Mouse (Mus musculus) liver, embryonic 14.5 days (tissue): Measurements from ENCODE around the gene Pde12.
"Not testable (repeated sequence)": the region's sequence is repeated elsewhere in the genome, so short reads cannot be mapped to it uniquely, and the experiment has no call there.

ENCODE experiments used
- CTCF ChIP-seq: IDR thresholded peaks from 2 replicates; pipeline ENCODE4 v1.5.1; 2016; ENCODE audit warnings: antibody characterized with exemption, low read depth, control low read depth
- EP300 ChIP-seq: IDR thresholded peaks from 2 replicates; pipeline ENCODE4 v1.6.1; 2016; ENCODE audit warnings: antibody characterized with exemption, low read depth

- not testable (repeated sequence) for TF ChIP-seq CTCF, EP300
Measured at GRCm38 (mm10) chr14:26674476-26675169, 4.9 kb upstream of the Pde12 start.
